Mouse (Mus musculus): ENCODE measurements around the gene Car3. TPM values are rescaled to one million over a fixed set of nuclear protein-coding genes. Genes with fewer than 3 reads are reported as not detected.

Car3 gene
- total and polyA plus RNA-seq, 3 experiments = 1.7 to 4.9 TPM; not detected in 1

- DNase-seq (ENCODE audit: low read depth, low spot score) = no peak
- Histone ChIP-seq H3K9me3 (replicated peaks; ENCODE audit: insufficient read depth, low read length) (no peaks in the 10 kb centered on the region), H3K4me3 (ENCODE audit: control insufficient read depth in 1 of 2, insufficient read depth in 1 of 2, low read depth in 2 of 2, low read length in 2 of 2) (no peak overlapping the region), H3K9ac (ENCODE audit: control insufficient read depth, low read depth, low read length, poor library complexity, severe bottlenecking) (no peak overlapping the region), H3K27ac (ENCODE audit: control insufficient read depth, low read depth, low read length) (no peak overlapping the region), H3K79me2 (ENCODE audit: control insufficient read depth, insufficient read depth, low read length, poor library complexity) (no peaks in the 10 kb centered on the region), H3K36me3 (ENCODE audit: control insufficient read depth in 1 of 2, insufficient read depth in 2 of 2, low read length in 2 of 2) (no peaks in the 10 kb centered on the region), H3K27me3 (ENCODE audit: control insufficient read depth in 1 of 2, insufficient read depth in 2 of 2, low read length in 2 of 2) (no peaks in the 10 kb centered on the region), H3K4me1 (ENCODE audit: control insufficient read depth in 1 of 2, insufficient read depth in 2 of 2, low read length in 2 of 2) (peaks cover 0 to 3% of the 10 kb centered on the region in 2 experiments; a peak in 2 of 4 replicates)
- TF ChIP-seq MAZ (IDR thresholded peaks at IDR 0.05; ENCODE audit: low read depth, low read length) (no peak), POLR2AphosphoS2 (IDR thresholded peaks at IDR 0.05; ENCODE audit: low read length) (no peak), TBP (IDR thresholded peaks at IDR 0.05; ENCODE audit: low read depth, low read length) (no peak), TAL1 (IDR thresholded peaks at IDR 0.05; ENCODE audit: low read length) (no peak)
These were observed 23.7 kb upstream of the Car3 start for GRCm38 (mm10) chr3:14839466-14840118.

- Histone ChIP-seq H3K79me2 (ENCODE audit: control insufficient read depth, insufficient read depth, low read length, poor library complexity) (no peaks in the 10 kb centered on the region), H3K9me3 (replicated peaks; ENCODE audit: insufficient read depth, low read length) (no peaks in the 10 kb centered on the region), H3K27me3 (ENCODE audit: control insufficient read depth in 1 of 2, insufficient read depth in 2 of 2, low read length in 2 of 2) (no peaks in the 10 kb centered on the region), H3K4me1 (ENCODE audit: control insufficient read depth in 1 of 2, insufficient read depth in 2 of 2, low read length in 2 of 2) (no peaks in the 10 kb centered on the region), H3K27ac (ENCODE audit: control insufficient read depth, low read depth, low read length) (no peak overlapping the region), H3K36me3 (ENCODE audit: control insufficient read depth in 1 of 2, insufficient read depth in 2 of 2, low read length in 2 of 2) (no peaks in the 10 kb centered on the region), H3K4me3 (ENCODE audit: control insufficient read depth in 1 of 2, insufficient read depth in 1 of 2, low read depth in 2 of 2, low read length in 2 of 2) (no peak overlapping the region), H3K9ac (ENCODE audit: control insufficient read depth, low read depth, low read length, poor library complexity, severe bottlenecking) (no peak overlapping the region)
- no peak for DNase-seq (ENCODE audit: low read depth, low spot score)
- no peak for TF ChIP-seq RAD21 (IDR thresholded peaks at IDR 0.05; ENCODE audit: low read depth, low read length)
- TF ChIP-seq MXI1 (IDR thresholded peaks at IDR 0.05; ENCODE audit: low read depth, low read length) = no peak
- TF ChIP-seq MYB (IDR thresholded peaks at IDR 0.05; ENCODE audit: low read depth, low read length) = no peak
- no peak for TF ChIP-seq TAL1 (IDR thresholded peaks at IDR 0.05; ENCODE audit: low read length)
- TF ChIP-seq NELFE (IDR thresholded peaks at IDR 0.05; ENCODE audit: low read depth, low read length) = no peak
- TF ChIP-seq ZNF384 (IDR thresholded peaks at IDR 0.05; ENCODE audit: low read depth, low read length) = no peak
- no peak for TF ChIP-seq GATA1 (IDR thresholded peaks at IDR 0.05; ENCODE audit: low read depth, low read length)
- TF ChIP-seq MAFK (IDR thresholded peaks at IDR 0.05; ENCODE audit: borderline replicate concordance, low read depth, low read length) = no peak
- TF ChIP-seq USF1 (IDR thresholded peaks at IDR 0.05; ENCODE audit: low read depth, low read length) = no peak
These were observed 14.6 kb upstream of the Car3 start for GRCm38 (mm10) chr3:14848587-14849254.

DNA sequence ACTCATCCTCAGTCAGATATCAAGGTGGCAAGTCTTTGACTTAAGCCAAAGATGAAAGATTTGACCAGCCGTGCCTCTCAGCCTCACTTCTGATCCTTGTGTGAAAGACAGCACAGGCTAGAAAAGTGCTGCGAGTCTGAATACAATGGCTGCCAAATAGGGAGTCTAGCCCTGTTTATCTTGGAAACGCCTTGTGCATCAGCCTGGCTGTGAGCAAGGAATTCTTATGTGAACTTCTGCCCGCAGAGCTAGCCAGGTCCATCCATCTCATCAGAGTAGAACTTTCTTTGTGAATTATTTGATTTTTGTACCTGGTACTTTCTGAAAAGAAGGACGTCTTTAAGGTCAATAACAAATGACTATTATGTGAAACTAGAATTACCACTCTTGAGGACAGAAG lies 9.3 kb upstream of the Car3 start:
- Histone ChIP-seq H3K79me2 (ENCODE audit: control insufficient read depth, insufficient read depth, low read length, poor library complexity) (no peaks in the 10 kb centered on the region), H3K4me3 (ENCODE audit: control insufficient read depth in 1 of 2, insufficient read depth in 1 of 2, low read depth in 2 of 2, low read length in 2 of 2) (no peak overlapping the region), H3K9ac (ENCODE audit: control insufficient read depth, low read depth, low read length, poor library complexity, severe bottlenecking) (no peak overlapping the region), H3K27me3 (ENCODE audit: control insufficient read depth in 1 of 2, insufficient read depth in 2 of 2, low read length in 2 of 2) (no peaks in the 10 kb centered on the region), H3K9me3 (replicated peaks; ENCODE audit: insufficient read depth, low read length) (no peaks in the 10 kb centered on the region), H3K4me1 (ENCODE audit: control insufficient read depth in 1 of 2, insufficient read depth in 2 of 2, low read length in 2 of 2) (no peaks in the 10 kb centered on the region), H3K36me3 (ENCODE audit: control insufficient read depth in 1 of 2, insufficient read depth in 2 of 2, low read length in 2 of 2) (no peaks in the 10 kb centered on the region), H3K27ac (ENCODE audit: control insufficient read depth, low read depth, low read length) (no peak overlapping the region)
- TF ChIP-seq CHD2 (IDR thresholded peaks at IDR 0.05; ENCODE audit: low read length) (no peak), NELFE (IDR thresholded peaks at IDR 0.05; ENCODE audit: low read depth, low read length) (no peak), SIN3A (IDR thresholded peaks at IDR 0.05; ENCODE audit: low read length) (no peak), ETS1 (IDR thresholded peaks at IDR 0.05; ENCODE audit: low read depth, low read length) (no peak), SMC3 (IDR thresholded peaks at IDR 0.05; ENCODE audit: low read depth, low read length) (no peak), NRF1 (IDR thresholded peaks at IDR 0.05; ENCODE audit: insufficient read depth, low read depth, low read length, poor library complexity, severe bottlenecking) (no peak), MAZ (IDR thresholded peaks at IDR 0.05; ENCODE audit: low read depth, low read length) (no peak), GATA1 (IDR thresholded peaks at IDR 0.05; ENCODE audit: low read depth, low read length) (no peak), ZNF384 (IDR thresholded peaks at IDR 0.05; ENCODE audit: low read depth, low read length) (no peak)
- DNase-seq (ENCODE audit: low read depth, low spot score) = no peak

Data from MEL (cell line).